Mouse (Mus musculus) forebrain, embryonic 14.5 days (tissue): ENCODE measurements at regions not wholly inside any gene's neighbourhood (a gene's known extent, or its start where the extent isn't known, plus 50 kb on each side); places are given as distances from the start of the nearest gene placed in this dataset.
A peak's percentile ranks its signal among the peaks of the same experiment; 100 is the strongest.

Experiments used
- ATAC-seq: fragments of 200-750 bp; cut with Nextera tagmentation; 2 replicates; pipeline ENCODE4 v1.8.0; 2017; ENCODE audit warnings: mild to moderate bottlenecking, moderate library complexity
- DNase-seq: peaks from one replicate; pipeline ENCODE4 v3.0.0-alpha.2; 2015; ENCODE audit warnings: low spot score
- H3K27ac ChIP-seq: fragments of 300-500 bp; sonication (generic); 2 replicates; pipeline ENCODE4 v1.5.1; 2014; ENCODE audit warnings: low read depth, mild to moderate bottlenecking, control low read depth, low read length, moderate library complexity
- H3K27me3 ChIP-seq: fragments of 300-500 bp; sonication (generic); replicated peaks from 2 replicates; pipeline ENCODE4 v1.6.1; 2014; ENCODE audit warnings: low read length, control low read depth, mixed read lengths; ENCODE audit not compliant: control insufficient read depth, insufficient read depth
- H3K36me3 ChIP-seq: fragments of 300-500 bp; sonication (generic); 2 replicates; pipeline ENCODE4 v1.6.1; 2014; ENCODE audit warnings: low read length, control low read depth; ENCODE audit not compliant: control insufficient read depth, insufficient read depth
- H3K4me1 ChIP-seq: fragments of 300-500 bp; sonication (generic); 2 replicates; pipeline ENCODE4 v1.6.1; 2014; ENCODE audit warnings: antibody characterized with exemption, low read length, control low read depth; ENCODE audit not compliant: control insufficient read depth, insufficient read depth
- H3K4me2 ChIP-seq: fragments of 300-500 bp; sonication (generic); 2 replicates; pipeline ENCODE4 v1.6.1; 2014; ENCODE audit warnings: mild to moderate bottlenecking, control low read depth, low read length
- H3K4me3 ChIP-seq: fragments of 300-500 bp; sonication (generic); 2 replicates; pipeline ENCODE4 v1.5.1; 2014; ENCODE audit warnings: low read depth, low read length, control low read depth
- H3K9ac ChIP-seq: fragments of 300-500 bp; sonication (generic); 2 replicates; pipeline ENCODE4 v1.6.1; 2014; ENCODE audit warnings: mild to moderate bottlenecking, low read length, control low read depth, moderate library complexity
- H3K9me3 ChIP-seq: fragments of 300-500 bp; sonication (generic); replicated peaks from 2 replicates; pipeline ENCODE4 v1.6.1; 2016; ENCODE audit warnings: low read length, control low read depth, mixed read lengths; ENCODE audit not compliant: control insufficient read depth
- WGBS: fragments of 180-500 bp; shearing (Covaris S2); extraction: QIAGEN DNeasy Blood & Tissue Kit; methylation state at CpG from one replicate; pipeline ENCODE4 v1.1.7; 2014; 5-methylcytosine and 5-hydroxymethylcytosine counted together

DNA sequence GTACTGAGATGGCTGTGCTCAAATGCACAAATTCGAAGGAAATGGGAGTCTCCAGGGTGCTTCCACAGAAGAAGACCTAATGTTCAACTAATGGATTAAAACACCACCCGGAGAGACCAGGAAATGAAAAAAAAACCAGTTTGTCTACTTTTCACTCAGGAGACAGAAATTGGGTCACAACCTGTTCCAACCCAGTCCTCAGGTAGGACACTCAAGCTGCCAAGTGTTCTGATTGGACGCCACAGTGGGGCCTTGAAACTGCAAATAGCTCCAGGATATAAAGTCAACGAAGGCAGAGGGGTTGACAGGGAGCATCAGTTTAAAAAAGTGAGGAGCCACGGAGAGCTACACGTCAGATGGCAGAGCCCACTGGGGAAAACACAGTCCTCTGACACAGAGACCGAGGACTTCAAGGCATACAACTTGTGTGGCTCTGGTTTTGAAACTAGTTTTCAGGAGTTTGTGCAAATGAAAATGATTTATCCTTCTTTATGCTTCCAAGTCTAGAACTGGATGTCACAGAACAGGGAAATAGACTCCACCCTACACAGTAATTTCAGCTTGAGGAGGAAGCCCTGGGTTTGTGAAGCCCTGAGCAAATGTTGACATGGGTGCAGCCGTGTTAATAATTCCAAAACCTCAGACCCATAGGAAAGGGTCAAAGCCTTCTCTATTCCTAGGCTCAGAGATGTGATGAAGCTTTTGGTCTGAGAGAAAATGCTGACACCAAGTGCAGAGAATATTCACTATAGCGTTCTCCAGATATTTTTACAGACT is 220.8 kb upstream of the Pik3r1 start:
- H3K4me2 ChIP-seq, result no peak overlapping the region

DNA sequence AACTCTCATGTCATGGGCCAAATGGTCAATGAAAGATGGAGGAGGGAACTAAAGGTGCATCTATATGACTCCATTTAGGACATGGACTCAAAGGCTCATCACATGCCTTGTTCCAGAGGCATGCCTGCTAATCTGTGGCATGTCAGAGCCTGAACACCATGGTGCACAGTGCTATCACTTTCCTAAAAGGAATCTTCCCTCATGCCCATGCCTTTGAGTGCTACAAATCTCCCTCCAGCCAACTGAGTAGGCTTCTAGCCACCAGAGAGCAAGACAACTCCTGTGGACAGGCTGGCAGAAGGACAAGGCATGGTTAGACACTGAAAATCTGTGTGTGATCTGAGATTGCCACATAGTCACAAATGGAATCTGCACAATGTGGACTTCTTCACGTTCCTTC is 223.7 kb upstream of the Pik3r1 start:
- Histone ChIP-seq H3K4me3 (no peak overlapping the region), H3K9me3 (no peaks in the 10 kb centered on the region), H3K27ac (no peak overlapping the region), H3K9ac (no peak overlapping the region), H3K4me1 (no peaks in the 10 kb centered on the region), H3K36me3 (no peaks in the 10 kb centered on the region), H3K4me2 (no peak overlapping the region), H3K27me3 (no peaks in the 10 kb centered on the region)
- DNase-seq (no peak), ATAC-seq (no peak)
- 91% methylated on average over 1 of the region's 1 CpGs for WGBS

More for the DNA sequence above, 220.8 kb upstream of the Pik3r1 start:
- Histone ChIP-seq H3K27ac (no peak overlapping the region), H3K4me3 (no peak overlapping the region), H3K36me3 (no peaks in the 10 kb centered on the region), H3K4me1 (no peaks in the 10 kb centered on the region), H3K9me3 (no peaks in the 10 kb centered on the region), H3K9ac (no peak overlapping the region), H3K27me3 (no peaks in the 10 kb centered on the region)
- ATAC-seq, result no peak
- DNase-seq, result no peak
- WGBS, result 86% methylated on average over 9 of the region's 9 CpGs

DNA sequence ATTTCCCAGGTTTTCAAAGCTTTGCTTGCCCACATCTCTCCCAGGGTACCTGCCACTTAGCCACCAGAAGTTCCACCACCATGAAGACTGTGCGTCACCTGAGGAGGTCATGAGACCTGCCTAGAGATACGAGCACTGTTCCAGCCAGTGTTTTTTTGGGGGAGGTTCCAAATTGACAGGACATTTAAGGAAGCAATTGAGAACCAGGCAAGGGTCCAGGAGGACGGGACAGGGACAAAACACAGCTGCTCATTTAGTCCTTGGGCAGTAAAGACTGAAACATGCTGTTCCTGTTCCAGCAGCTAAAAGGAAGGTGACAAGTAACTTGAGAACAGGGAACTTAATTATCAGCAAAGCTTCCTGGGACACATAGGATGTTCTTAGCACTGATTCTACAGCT is 226.8 kb upstream of the Pik3r1 start:
- ATAC-seq (no peak), DNase-seq (no peak)
- Histone ChIP-seq H3K27ac (no peak overlapping the region), H3K4me2 (no peak overlapping the region), H3K36me3 (no peaks in the 10 kb centered on the region), H3K4me1 (no peaks in the 10 kb centered on the region), H3K27me3 (no peaks in the 10 kb centered on the region), H3K9ac (no peak overlapping the region), H3K9me3 (no peaks in the 10 kb centered on the region), H3K4me3 (no peak overlapping the region)
- 61% methylated on average over 3 of the region's 3 CpGs for WGBS

DNA sequence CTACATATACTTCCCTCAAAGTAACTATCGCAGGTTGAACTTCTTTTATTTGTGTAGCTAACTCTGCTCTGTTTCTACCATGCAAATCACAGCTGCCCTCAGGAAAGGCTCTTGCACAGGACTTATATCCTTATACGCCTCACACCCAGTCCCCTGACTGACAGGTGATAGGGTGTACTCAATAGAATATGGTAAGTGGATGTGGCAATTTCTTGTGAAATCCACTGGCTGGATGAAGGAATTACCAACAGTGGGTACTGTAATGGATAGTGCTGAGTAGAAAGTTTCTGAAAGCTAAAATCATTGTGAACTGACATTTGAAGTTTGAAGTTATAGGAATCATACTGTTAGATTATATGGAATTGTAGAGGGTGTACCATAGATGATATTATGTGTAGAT is 227.5 kb upstream of the Pik3r1 start:
- WGBS, result 79% methylated on average over 2 of the region's 2 CpGs
- Histone ChIP-seq H3K9me3 (no peaks in the 10 kb centered on the region), H3K27me3 (no peaks in the 10 kb centered on the region), H3K27ac (no peak overlapping the region), H3K4me3 (no peak overlapping the region), H3K36me3 (no peaks in the 10 kb centered on the region), H3K4me1 (no peaks in the 10 kb centered on the region), H3K4me2 (no peak overlapping the region), H3K9ac (no peak overlapping the region)
- ATAC-seq, result no peak
- no peak for DNase-seq

- DNase-seq (peak; percentile 37), ATAC-seq (peak; percentile 37; the same call in 1 of the 2 replicates)
- 71% methylated on average over 5 of the region's 5 CpGs for WGBS
- H3K4me1 ChIP-seq, result no peaks in the 10 kb centered on the region
- no peaks in the 10 kb centered on the region for H3K9me3 ChIP-seq
- H3K4me3 ChIP-seq, result no peak overlapping the region
- H3K27ac ChIP-seq, result no peak overlapping the region
- no peaks in the 10 kb centered on the region for H3K36me3 ChIP-seq
- H3K27me3 ChIP-seq, result no peaks in the 10 kb centered on the region
- no peak overlapping the region for H3K4me2 ChIP-seq
- no peak overlapping the region for H3K9ac ChIP-seq
These were observed 228.1 kb upstream of the Pik3r1 start for GRCm38 (mm10) chr13:101996144-101996543.

GRCm38 (mm10) chr13:101997415-101997814 is 229.4 kb upstream of the Pik3r1 start:
- no peak overlapping the region for H3K4me2 ChIP-seq
- WGBS, result 95% methylated on average over 2 of the region's 2 CpGs
- no peak overlapping the region for H3K4me3 ChIP-seq
- no peaks in the 10 kb centered on the region for H3K9me3 ChIP-seq
- H3K4me1 ChIP-seq, result no peaks in the 10 kb centered on the region
- no peaks in the 10 kb centered on the region for H3K27me3 ChIP-seq
- ATAC-seq (no peak), DNase-seq (no peak)
- H3K9ac ChIP-seq, result no peak overlapping the region
- H3K27ac ChIP-seq, result no peak overlapping the region
- no peaks in the 10 kb centered on the region for H3K36me3 ChIP-seq

- DNase-seq, result peak; percentile 3
- H3K4me2 ChIP-seq, result no peak overlapping the region
- 90% methylated on average over 5 of the region's 5 CpGs for WGBS
- H3K4me1 ChIP-seq, result no peaks in the 10 kb centered on the region
- no peak overlapping the region for H3K9ac ChIP-seq
- H3K9me3 ChIP-seq, result no peaks in the 10 kb centered on the region
- H3K36me3 ChIP-seq, result no peaks in the 10 kb centered on the region
- no peak overlapping the region for H3K27ac ChIP-seq
- no peak for ATAC-seq
- H3K4me3 ChIP-seq, result no peak overlapping the region
- H3K27me3 ChIP-seq, result no peaks in the 10 kb centered on the region
These were observed 238.5 kb upstream of the Pik3r1 start for GRCm38 (mm10) chr13:102006565-102006964.

DNA sequence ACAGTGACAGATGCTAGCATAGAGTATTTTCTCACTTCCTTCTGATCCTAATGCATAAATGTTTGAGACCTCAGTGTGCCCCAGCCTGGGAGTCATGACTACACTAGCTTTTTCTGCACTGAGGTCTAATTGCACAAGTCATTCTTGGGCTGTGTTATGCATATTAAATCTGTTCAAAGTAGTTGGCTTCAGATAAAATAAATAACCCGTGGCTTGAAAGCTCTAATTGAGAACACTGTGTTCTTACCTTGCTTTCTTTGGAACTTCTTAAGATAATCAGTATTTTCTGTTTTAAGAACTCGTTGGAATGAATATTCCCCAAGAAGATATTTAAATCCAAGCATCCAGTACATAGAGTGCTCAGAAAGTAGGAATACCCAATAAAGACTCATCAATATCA is 243.9 kb upstream of the Pik3r1 start:
- 76% methylated on average over 2 of the region's 2 CpGs for WGBS

GRCm38 (mm10) chr13:102014514-102014913 is 246.5 kb upstream of the Pik3r1 start:
- H3K27me3 ChIP-seq, result no peaks in the 10 kb centered on the region
- H3K27ac ChIP-seq, result no peak overlapping the region
- WGBS, result 89% methylated on average over 2 of the region's 2 CpGs
- no peak overlapping the region for H3K4me3 ChIP-seq
- H3K9ac ChIP-seq, result no peak overlapping the region
- no peaks in the 10 kb centered on the region for H3K9me3 ChIP-seq
- H3K4me2 ChIP-seq, result no peak overlapping the region
- no peaks in the 10 kb centered on the region for H3K4me1 ChIP-seq
- no peaks in the 10 kb centered on the region for H3K36me3 ChIP-seq
- ATAC-seq (no peak), DNase-seq (no peak)

More for the DNA sequence above, 243.9 kb upstream of the Pik3r1 start:
- no peak overlapping the region for H3K9ac ChIP-seq
- H3K27ac ChIP-seq, result no peak overlapping the region
- no peaks in the 10 kb centered on the region for H3K4me1 ChIP-seq
- no peak overlapping the region for H3K4me2 ChIP-seq
- no peaks in the 10 kb centered on the region for H3K9me3 ChIP-seq
- DNase-seq, result no peak
- H3K27me3 ChIP-seq, result no peaks in the 10 kb centered on the region
- no peak for ATAC-seq
- no peak overlapping the region for H3K4me3 ChIP-seq
- H3K36me3 ChIP-seq, result no peaks in the 10 kb centered on the region
